Mouse (Mus musculus) limb, embryonic 12.5 days (tissue): ENCODE measurements at regions not wholly inside any gene's neighbourhood (a gene's known extent, or its start where the extent isn't known, plus 50 kb on each side); places are given as distances from the start of the nearest gene placed in this dataset.

Experiments
- ATAC-seq: fragments of 200-750 bp; cut with Nextera tagmentation; 2 replicates; pipeline ENCODE4 v1.8.0; 2017; ENCODE audit warnings: low read depth, moderate TSS enrichment; ENCODE audit not compliant: insufficient number of reproducible peaks, insufficient read depth, low FRiP score, low TSS enrichment
- H3K27ac ChIP-seq: fragments of 300-500 bp; sonication (generic); 2 replicates; pipeline ENCODE4 v1.5.1; 2016; ENCODE audit warnings: mild to moderate bottlenecking, moderate library complexity
- H3K27me3 ChIP-seq: fragments of 300-500 bp; sonication (generic); 2 replicates; pipeline ENCODE4 v1.6.1; 2016; ENCODE audit warnings: mild to moderate bottlenecking, moderate library complexity
- H3K36me3 ChIP-seq: fragments of 300-500 bp; sonication (generic); 2 replicates; pipeline ENCODE4 v1.6.1; 2016; ENCODE audit warnings: mild to moderate bottlenecking, moderate library complexity
- H3K4me1 ChIP-seq: fragments of 300-500 bp; sonication (generic); replicated peaks from 2 replicates; pipeline ENCODE4 v1.6.1; 2016
- H3K4me2 ChIP-seq: fragments of 300-500 bp; sonication (generic); 2 replicates; pipeline ENCODE4 v1.6.1; 2016; ENCODE audit warnings: mild to moderate bottlenecking, moderate library complexity
- H3K4me3 ChIP-seq: fragments of 300-500 bp; sonication (generic); replicated peaks from 2 replicates; pipeline ENCODE4 v1.5.1; 2016; ENCODE audit warnings: mild to moderate bottlenecking
- H3K9ac ChIP-seq: fragments of 300-500 bp; sonication (generic); replicated peaks from 2 replicates; pipeline ENCODE4 v1.6.1; 2016; ENCODE audit warnings: mild to moderate bottlenecking, moderate library complexity
- H3K9me3 ChIP-seq: fragments of 300-500 bp; sonication (generic); 2 replicates; pipeline ENCODE4 v1.6.1; 2016; ENCODE audit warnings: mild to moderate bottlenecking, moderate library complexity
- WGBS: fragments of 180-500 bp; shearing (Covaris S2); methylation state at CpG from one replicate; pipeline ENCODE4 v1.1.7; 2016; 5-methylcytosine and 5-hydroxymethylcytosine counted together

GRCm38 (mm10) chr11:18278585-18279136 lies 325.0 kb upstream of the Etaa1 start:
- 50% methylated on average over 2 of the region's 2 CpGs for WGBS
- no peak for ATAC-seq
- Histone ChIP-seq H3K4me3 (no peak overlapping the region), H3K9ac (no peak overlapping the region), H3K4me1 (no peaks in the 10 kb centered on the region), H3K9me3 (no peaks in the 10 kb centered on the region), H3K4me2 (no peak overlapping the region), H3K27ac (no peak overlapping the region), H3K27me3 (no peaks in the 10 kb centered on the region), H3K36me3 (no peaks in the 10 kb centered on the region)

GRCm38 (mm10) chr11:18272392-18272791 lies 318.7 kb upstream of the Etaa1 start:
- 83% methylated on average over 1 of the region's 1 CpGs for WGBS
- no peaks in the 10 kb centered on the region for H3K9me3 ChIP-seq
- ATAC-seq, result no peak
- H3K36me3 ChIP-seq, result no peaks in the 10 kb centered on the region
- no peaks in the 10 kb centered on the region for H3K27me3 ChIP-seq
- no peak overlapping the region for H3K27ac ChIP-seq
- no peaks in the 10 kb centered on the region for H3K4me1 ChIP-seq
- no peak overlapping the region for H3K4me2 ChIP-seq
- H3K4me3 ChIP-seq, result no peak overlapping the region
- no peak overlapping the region for H3K9ac ChIP-seq

- ATAC-seq, result no peak
- H3K4me1 ChIP-seq, result no peaks in the 10 kb centered on the region
- H3K4me2 ChIP-seq, result no peak overlapping the region
- no peak overlapping the region for H3K9ac ChIP-seq
- no peaks in the 10 kb centered on the region for H3K9me3 ChIP-seq
- H3K27me3 ChIP-seq, result no peaks in the 10 kb centered on the region
- H3K27ac ChIP-seq, result no peak overlapping the region
- WGBS, result 73% methylated on average over 2 of the region's 2 CpGs
- H3K4me3 ChIP-seq, result no peak overlapping the region
- no peaks in the 10 kb centered on the region for H3K36me3 ChIP-seq
Measured at GRCm38 (mm10) chr11:18266161-18266560, 312.5 kb upstream of the Etaa1 start.

GRCm38 (mm10) chr11:18262901-18263300 lies 309.2 kb upstream of the Etaa1 start:
- Histone ChIP-seq H3K4me3 (no peak overlapping the region), H3K4me2 (no peak overlapping the region), H3K36me3 (no peaks in the 10 kb centered on the region), H3K27me3 (no peaks in the 10 kb centered on the region), H3K4me1 (no peaks in the 10 kb centered on the region), H3K9ac (no peak overlapping the region), H3K27ac (no peak overlapping the region), H3K9me3 (no peaks in the 10 kb centered on the region)
- no peak for ATAC-seq
- 78% methylated on average over 1 of the region's 1 CpGs for WGBS

- ATAC-seq, result no peak
- Histone ChIP-seq H3K4me3 (no peak overlapping the region), H3K36me3 (no peaks in the 10 kb centered on the region), H3K9me3 (no peaks in the 10 kb centered on the region), H3K9ac (no peak overlapping the region), H3K27me3 (no peaks in the 10 kb centered on the region), H3K27ac (no peak overlapping the region), H3K4me1 (no peaks in the 10 kb centered on the region), H3K4me2 (no peak overlapping the region)
- WGBS, result 41% methylated on average over 4 of the region's 4 CpGs
Measured at GRCm38 (mm10) chr11:18249236-18249635, 295.6 kb upstream of the Etaa1 start.

- no peaks in the 10 kb centered on the region for H3K36me3 ChIP-seq
- 77% methylated on average over 4 of the region's 4 CpGs for WGBS
- H3K27ac ChIP-seq, result no peak overlapping the region
- H3K4me2 ChIP-seq, result no peak overlapping the region
- H3K9ac ChIP-seq, result no peak overlapping the region
- ATAC-seq, result no peak
- H3K4me3 ChIP-seq, result no peak overlapping the region
- no peaks in the 10 kb centered on the region for H3K27me3 ChIP-seq
- H3K9me3 ChIP-seq, result no peaks in the 10 kb centered on the region
- no peaks in the 10 kb centered on the region for H3K4me1 ChIP-seq
Measured at GRCm38 (mm10) chr11:18216762-18217161, 263.1 kb upstream of the Etaa1 start.

GRCm38 (mm10) chr11:18173028-18173427 lies 219.4 kb upstream of the Etaa1 start:
- Histone ChIP-seq H3K4me1 (no peaks in the 10 kb centered on the region), H3K27ac (no peak overlapping the region), H3K4me3 (no peak overlapping the region), H3K36me3 (no peaks in the 10 kb centered on the region), H3K9ac (no peak overlapping the region), H3K4me2 (no peak overlapping the region), H3K9me3 (no peaks in the 10 kb centered on the region), H3K27me3 (no peaks in the 10 kb centered on the region)
- no peak for ATAC-seq
- 80% methylated on average over 2 of the region's 2 CpGs for WGBS

- H3K27ac ChIP-seq, result no peak overlapping the region
- 60% methylated on average over 2 of the region's 2 CpGs for WGBS
Measured at GRCm38 (mm10) chr11:18171207-18171776, 217.6 kb upstream of the Etaa1 start.

GRCm38 (mm10) chr11:18165609-18166347 lies 212.1 kb upstream of the Etaa1 start:
- Histone ChIP-seq H3K36me3 (no peaks in the 10 kb centered on the region), H3K9ac (no peak overlapping the region), H3K9me3 (no peaks in the 10 kb centered on the region), H3K27me3 (no peaks in the 10 kb centered on the region), H3K4me2 (no peak overlapping the region), H3K27ac (no peak overlapping the region), H3K4me3 (no peak overlapping the region), H3K4me1 (no peaks in the 10 kb centered on the region)
- WGBS, result 86% methylated on average over 4 of the region's 4 CpGs
- ATAC-seq, result no peak

More at GRCm38 (mm10) chr11:18171207-18171776, 217.6 kb upstream of the Etaa1 start:
- no peak overlapping the region for H3K9ac ChIP-seq
- ATAC-seq, result no peak
- no peak overlapping the region for H3K4me3 ChIP-seq
- no peaks in the 10 kb centered on the region for H3K4me1 ChIP-seq
- H3K9me3 ChIP-seq, result no peaks in the 10 kb centered on the region
- no peak overlapping the region for H3K4me2 ChIP-seq
- H3K27me3 ChIP-seq, result no peaks in the 10 kb centered on the region
- H3K36me3 ChIP-seq, result no peaks in the 10 kb centered on the region

GRCm38 (mm10) chr11:18164025-18164423 lies 210.3 kb upstream of the Etaa1 start:
- Histone ChIP-seq H3K27ac (no peak overlapping the region), H3K27me3 (no peaks in the 10 kb centered on the region), H3K9ac (no peak overlapping the region), H3K9me3 (no peaks in the 10 kb centered on the region), H3K4me1 (no peaks in the 10 kb centered on the region), H3K4me3 (no peak overlapping the region), H3K36me3 (no peaks in the 10 kb centered on the region), H3K4me2 (no peak overlapping the region)
- 56% methylated on average over 2 of the region's 2 CpGs for WGBS
- ATAC-seq, result no peak

GRCm38 (mm10) chr11:18163156-18164024 lies 209.7 kb upstream of the Etaa1 start:
- Histone ChIP-seq H3K27me3 (no peaks in the 10 kb centered on the region), H3K4me1 (no peaks in the 10 kb centered on the region), H3K27ac (no peak overlapping the region), H3K9ac (no peak overlapping the region), H3K4me3 (no peak overlapping the region), H3K4me2 (no peak overlapping the region), H3K36me3 (no peaks in the 10 kb centered on the region), H3K9me3 (no peaks in the 10 kb centered on the region)
- no peak for ATAC-seq
- 78% methylated on average over 5 of the region's 5 CpGs for WGBS
